Mouse (Mus musculus) thymus, postnatal 14 days (tissue): ENCODE results near the gene Ints14.
"Not testable (repeated sequence)": the region's sequence is repeated elsewhere in the genome, so short reads cannot be mapped to it uniquely, and the experiment has no call there.

Source experiments
- DNase-seq: peaks from one replicate; pipeline ENCODE4 v3.0.0; 2021

Gene Ints14

GRCm38 (mm10) chr9:65020991-65021886, 60.5 kb downstream of the Ints14 start, which contains the start of gene Hacd3:
Gene Hacd3 (minus strand): TSS chr9:65021693.
- DNase-seq: peak; percentile 87

DNA sequence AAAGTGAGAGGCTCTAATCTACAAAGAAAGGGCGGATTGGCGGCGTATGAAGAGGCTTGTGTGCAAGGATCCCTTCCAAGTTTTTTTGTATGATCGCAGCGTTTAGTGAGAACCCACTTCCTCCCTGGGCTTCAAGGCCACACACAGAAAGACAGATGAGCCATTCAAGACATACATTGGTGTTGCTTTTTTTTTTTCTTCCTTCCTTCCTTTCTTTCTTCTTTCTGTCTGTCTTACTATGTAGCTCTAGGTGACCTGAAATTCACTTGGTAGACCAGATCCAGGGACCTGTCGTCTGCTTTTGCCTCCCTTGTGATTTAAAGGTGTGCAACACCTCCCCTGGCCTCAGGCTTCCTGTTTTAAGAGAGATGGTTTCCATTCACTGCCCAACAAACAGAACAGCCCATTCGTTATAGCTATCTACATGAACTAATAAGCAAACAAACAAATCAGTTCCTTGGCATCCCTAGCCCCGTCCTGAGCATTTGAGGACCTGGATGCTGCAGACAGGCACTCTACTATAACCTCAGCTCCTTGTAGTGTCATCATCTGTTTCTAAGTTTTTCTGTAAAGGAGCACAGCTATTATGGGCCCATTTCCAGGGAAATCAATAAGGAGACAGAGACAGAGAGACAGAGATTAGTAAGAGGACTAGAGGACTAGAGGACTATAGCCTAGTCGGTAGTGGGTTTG, 61.3 kb downstream of the Ints14 start:
- no peak for DNase-seq

DNA sequence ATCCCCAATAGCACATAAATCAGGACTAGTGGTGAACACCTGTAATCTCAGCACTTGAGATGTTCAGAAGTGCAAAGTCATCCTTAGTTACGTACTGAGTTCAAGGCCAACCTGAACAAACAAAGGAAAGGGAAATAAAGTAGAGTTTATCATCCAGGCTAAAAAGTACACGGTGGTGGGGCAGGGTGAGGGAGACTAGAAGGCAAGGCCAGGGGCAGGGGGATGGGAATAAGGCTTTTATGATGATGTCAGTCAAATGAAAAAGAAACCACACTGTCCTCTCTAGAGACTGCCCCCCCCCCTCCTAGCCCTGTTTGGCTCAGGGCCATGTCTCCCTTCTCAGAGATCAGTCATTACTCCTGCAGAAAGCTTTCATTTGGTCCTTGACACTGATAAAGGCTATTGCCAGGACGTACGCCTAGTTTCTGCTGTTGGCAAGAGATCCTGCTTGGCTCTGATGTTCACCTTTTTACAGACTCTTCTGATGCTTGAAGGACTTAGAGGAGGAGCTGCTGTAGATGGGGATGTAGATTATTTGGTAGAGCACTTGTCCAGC, 62.0 kb downstream of the Ints14 start:
- DNase-seq: no peak

DNA sequence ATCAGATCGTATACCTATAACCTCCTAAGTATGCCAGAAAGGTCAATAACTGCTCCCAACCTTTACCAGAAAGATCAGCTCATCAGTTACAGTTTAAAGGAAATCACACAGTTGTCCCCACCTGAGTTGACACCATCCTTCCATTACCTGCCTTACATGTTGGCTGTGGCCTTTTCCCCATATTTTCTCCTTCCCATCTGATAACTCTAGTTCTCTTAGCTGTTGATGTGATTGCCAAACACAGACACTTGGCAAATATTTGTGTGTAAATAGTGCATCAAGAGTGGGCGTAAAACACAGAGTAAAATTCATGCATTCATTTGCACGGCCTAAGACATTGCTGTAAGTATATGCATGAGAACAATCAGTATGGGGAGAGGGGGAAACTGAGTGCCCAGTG, 62.7 kb downstream of the Ints14 start:
- no peak for DNase-seq

- no peak for DNase-seq
These were observed 66.5 kb downstream of the Ints14 start for GRCm38 (mm10) chr9:65027241-65027640.

GRCm38 (mm10) chr9:65028313-65028712, 67.6 kb downstream of the Ints14 start:
- DNase-seq: no peak

DNA sequence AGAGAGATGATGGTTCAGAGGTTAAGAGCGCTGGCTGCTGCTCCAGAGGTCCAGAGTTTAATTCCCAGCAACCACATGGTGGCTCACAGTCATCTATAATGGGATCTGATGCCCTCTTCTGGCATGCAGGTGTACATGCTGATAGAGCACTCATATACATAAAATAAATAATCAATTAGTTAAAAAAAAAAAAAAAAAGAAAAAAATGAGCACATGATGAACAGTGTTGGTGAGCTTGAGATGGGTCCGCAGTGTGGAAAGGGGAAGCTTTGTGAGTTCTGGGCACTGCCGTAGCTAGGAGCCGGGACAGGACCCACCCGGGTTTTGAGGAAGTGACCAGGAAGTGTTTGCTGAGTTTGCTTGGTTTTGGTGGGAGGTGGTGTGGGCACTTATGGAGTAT, 70.7 kb downstream of the Ints14 start:
- DNase-seq: not testable (repeated sequence)

- DNase-seq: no peak
These were observed 71.2 kb downstream of the Ints14 start for GRCm38 (mm10) chr9:65031894-65032268.

GRCm38 (mm10) chr9:65032269-65033108, 71.8 kb downstream of the Ints14 start, which contains the start of gene Dpp8:
Gene Dpp8 (plus strand): TSS chr9:65032414.
- DNase-seq: peak; percentile 96

GRCm38 (mm10) chr9:65036456-65036855, 75.8 kb downstream of the Ints14 start:
- DNase-seq: no peak
